ENCODE assay signal across 9 mouse cellular contexts in genomic region chr11:90031076-90031475, GRCm38 (mm10). TPM values are rescaled to one million over a fixed set of nuclear protein-coding genes. Genes with fewer than 3 reads are reported as not detected.
DNase-seq lines count a peak whose midpoint lies in the region; ATAC-seq lines count a peak whose summit lies in the region.
"Had no signal": no experiment of that assay in that cellular context is flagged by ENCODE, and none has a peak within 500 bp of the region (broad histone marks: within the 10 kb centered on the region; RNA-seq: fewer than 3 reads in every experiment).

No protein-coding gene starts in this region.

- peak overlapping the region; percentile 56 for H3K9ac ChIP-seq in kidney, embryonic 14.5 days (ENCODE audit: low read depth, low read length)
- H3K9ac ChIP-seq in embryonic facial prominence, embryonic 13.5 days = peak overlapping the region; percentile 76
- H3K9ac ChIP-seq in intestine, embryonic 15.5 days = peak overlapping the region; percentile 24
- no peak overlapping the region for H3K9ac ChIP-seq in neural tube, embryonic 12.5 days

- no peaks in the 10 kb centered on the region for H3K27me3 ChIP-seq in kidney, embryonic 14.5 days (ENCODE audit: control insufficient read depth, insufficient read depth, low read length)
- peaks cover 5% of the 10 kb centered on the region; the same call in 1 of the 2 replicates for H3K27me3 ChIP-seq in embryonic facial prominence, embryonic 13.5 days
- no peaks in the 10 kb centered on the region for H3K27me3 ChIP-seq in intestine, embryonic 15.5 days (replicated peaks)
- H3K27me3 ChIP-seq in neural tube, embryonic 12.5 days (replicated peaks) = peaks cover 16% of the 10 kb centered on the region

- peak overlapping the region; percentile 54 for H3K4me2 ChIP-seq in kidney, embryonic 14.5 days (replicated peaks; ENCODE audit: low read depth, low read length)
- peak overlapping the region; percentile 69 for H3K4me2 ChIP-seq in embryonic facial prominence, embryonic 13.5 days
- H3K4me2 ChIP-seq in intestine, embryonic 15.5 days (replicated peaks) = peak overlapping the region; percentile 54
- H3K4me2 ChIP-seq in neural tube, embryonic 12.5 days (replicated peaks) = peak overlapping the region; percentile 49

- ATAC-seq in kidney, embryonic 14.5 days (ENCODE audit: low FRiP score, low TSS enrichment) = no peak
- no peak for ATAC-seq in embryonic facial prominence, embryonic 13.5 days (ENCODE audit: insufficient number of reproducible peaks, insufficient read depth, low FRiP score, low TSS enrichment, low read depth)
- ATAC-seq in intestine, embryonic 15.5 days = no peak
- ATAC-seq in neural tube, embryonic 12.5 days (ENCODE audit: low FRiP score, low read depth) = no peak

- H3K4me1 ChIP-seq in kidney, embryonic 14.5 days (ENCODE audit: control insufficient read depth, insufficient read depth, low read length) = peaks cover 22% of the 10 kb centered on the region
- H3K4me1 ChIP-seq in embryonic facial prominence, embryonic 13.5 days = peaks cover 69% of the 10 kb centered on the region
- peaks cover 11% of the 10 kb centered on the region for H3K4me1 ChIP-seq in intestine, embryonic 15.5 days (replicated peaks)
- H3K4me1 ChIP-seq in neural tube, embryonic 12.5 days = peaks cover 8% of the 10 kb centered on the region

- intact Hi-C loops in gastrocnemius, postnatal 14 days (cut with DNase I; ENCODE audit: low total_unique reads) = no loop called here

- no peaks in the 10 kb centered on the region for H3K9me3 ChIP-seq in kidney, embryonic 14.5 days (ENCODE audit: control insufficient read depth, low read length)
- no peaks in the 10 kb centered on the region for H3K9me3 ChIP-seq in embryonic facial prominence, embryonic 13.5 days
- H3K9me3 ChIP-seq in intestine, embryonic 15.5 days = no peaks in the 10 kb centered on the region
- no peaks in the 10 kb centered on the region for H3K9me3 ChIP-seq in neural tube, embryonic 12.5 days

- H3K4me3 ChIP-seq in kidney, embryonic 14.5 days (ENCODE audit: low read length) = peak overlapping the region; percentile 40
- peak overlapping the region; percentile 54 for H3K4me3 ChIP-seq in embryonic facial prominence, embryonic 13.5 days
- H3K4me3 ChIP-seq in intestine, embryonic 15.5 days (replicated peaks) = peak overlapping the region; percentile 34
- H3K4me3 ChIP-seq in neural tube, embryonic 12.5 days = peak overlapping the region; percentile 15

- no peaks in the 10 kb centered on the region for H3K36me3 ChIP-seq in kidney, embryonic 14.5 days (ENCODE audit: control insufficient read depth, insufficient read depth, low read length)
- H3K36me3 ChIP-seq in embryonic facial prominence, embryonic 13.5 days = peaks cover 14% of the 10 kb centered on the region
- H3K36me3 ChIP-seq in intestine, embryonic 15.5 days = no peaks in the 10 kb centered on the region
- no peaks in the 10 kb centered on the region for H3K36me3 ChIP-seq in neural tube, embryonic 12.5 days

- WGBS in kidney, embryonic 14.5 days = 19% methylated on average over 7 of the region's 7 CpGs
- WGBS in embryonic facial prominence, embryonic 13.5 days = 10% methylated on average over 7 of the region's 7 CpGs
- WGBS in intestine, embryonic 15.5 days = 40% methylated on average over 7 of the region's 7 CpGs
- 35% methylated on average over 7 of the region's 7 CpGs for WGBS in neural tube, embryonic 12.5 days

- no peak overlapping the region for H3K27ac ChIP-seq in kidney, embryonic 14.5 days (ENCODE audit: low read depth, low read length)
- peak overlapping the region; percentile 60 for H3K27ac ChIP-seq in embryonic facial prominence, embryonic 13.5 days
- H3K27ac ChIP-seq in intestine, embryonic 15.5 days = no peak overlapping the region
- no peak overlapping the region for H3K27ac ChIP-seq in neural tube, embryonic 12.5 days
- H3K27ac ChIP-seq: macrophage had no signal

- no peak for DNase-seq in kidney, postnatal 10 days
- no peak for DNase-seq in left cerebral cortex, adult 9 months (ENCODE audit: low spot score in 2 of 2)
- no peak for DNase-seq in adrenal gland, postnatal 25 days
- DNase-seq in gastrocnemius, postnatal 14 days = no peak

RNA-seq across cellular contexts. Expression of gene Tmem100, which starts 0.9 kb away (rescaled TPM):
- 20.5 and 23.3 TPM in 2 replicates for polyA plus RNA-seq in kidney, embryonic 14.5 days (2014; fragmentation: Nextera tagmentation; extraction: Ambion mirVana)
- 26.3 and 29.4 TPM in 2 replicates for polyA plus RNA-seq in embryonic facial prominence, embryonic 13.5 days (2015; fragmentation: Nextera tagmentation; extraction: Ambion mirVana)
- 14.8 and 16.3 TPM in 2 replicates for polyA plus RNA-seq in intestine, embryonic 15.5 days (2015; fragmentation: Nextera tagmentation; extraction: Ambion mirVana)
- polyA plus RNA-seq in neural tube, embryonic 12.5 days (2016; fragmentation: Nextera tagmentation; extraction: Ambion mirVana) = 7.1 and 7.5 TPM in 2 replicates
- 2.0 and 2.8 TPM in 2 replicates for total RNA-seq in adrenal gland, postnatal 25 days (2021)
- total RNA-seq in gastrocnemius, postnatal 14 days (2021) = 10 to 100 TPM; 12.8 to 16.8 TPM
- polyA plus RNA-seq: macrophage had no signal

RNA-seq across cellular contexts. Expression of gene Pctp, which starts 28.4 kb away (rescaled TPM):
- polyA plus RNA-seq in kidney, embryonic 14.5 days (2014; fragmentation: Nextera tagmentation; extraction: Ambion mirVana) = 7.1 and 9.8 TPM in 2 replicates
- polyA plus RNA-seq in embryonic facial prominence, embryonic 13.5 days (2015; fragmentation: Nextera tagmentation; extraction: Ambion mirVana) = 4.7 and 5.0 TPM in 2 replicates
- 19.7 and 20.3 TPM in 2 replicates for polyA plus RNA-seq in intestine, embryonic 15.5 days (2015; fragmentation: Nextera tagmentation; extraction: Ambion mirVana)
- polyA plus RNA-seq in neural tube, embryonic 12.5 days (2016; fragmentation: Nextera tagmentation; extraction: Ambion mirVana) = 5.6 and 5.7 TPM in 2 replicates
- 7.9 and 9.9 TPM in 2 replicates for total RNA-seq in adrenal gland, postnatal 25 days (2021)
- total RNA-seq in gastrocnemius, postnatal 14 days (2021) = 1 to 10 TPM; 2.6 to 3.0 TPM
